40 mouse cellular contexts compared by ENCODE assay signal in the genomic region with DNA sequence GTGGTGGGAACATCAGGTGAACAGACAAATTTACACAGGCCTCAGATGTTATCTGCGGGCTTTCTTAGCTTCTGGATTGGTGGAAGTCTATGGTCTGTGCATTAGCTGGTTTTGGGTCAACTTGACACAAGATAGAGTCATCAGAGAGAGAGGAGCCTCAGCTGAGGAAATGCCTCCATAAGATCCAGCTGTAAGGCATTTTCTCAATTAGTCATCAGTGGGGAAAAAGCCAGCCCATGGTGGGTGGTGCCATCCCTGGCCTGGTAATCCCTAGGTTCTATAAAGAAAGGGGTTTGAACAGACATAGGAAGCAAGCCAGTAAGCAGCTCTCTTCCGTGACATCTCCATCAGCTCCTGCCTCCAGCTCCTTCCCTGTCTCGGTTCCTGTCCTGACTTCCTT. TPM values are rescaled to one million over a fixed set of nuclear protein-coding genes. Genes with fewer than 3 reads are reported as not detected.
"Had no signal": no experiment of that assay in that cellular context is flagged by ENCODE, and none has a peak within 500 bp of the region (broad histone marks: within the 10 kb centered on the region; RNA-seq: fewer than 3 reads in every experiment).

No protein-coding gene starts in this region.

- H3K4me3 ChIP-seq: limb, embryonic 10.5 days; limb, embryonic 12.5 days; limb, embryonic 13.5 days; limb, embryonic 15.5 days; liver, embryonic 12.5 days; liver, embryonic 13.5 days; liver, embryonic 15.5 days; lung, embryonic 15.5 days; megakaryocyte, embryonic 14.5 days; midbrain, embryonic 10.5 days; midbrain, embryonic 12.5 days; midbrain, embryonic 13.5 days; midbrain, embryonic 15.5 days; myocyte; neural tube, embryonic 12.5 days had no signal

- H3K4me2 ChIP-seq: limb, embryonic 12.5 days; limb, embryonic 13.5 days; limb, embryonic 15.5 days; liver, embryonic 11.5 days; liver, embryonic 12.5 days; liver, embryonic 13.5 days; liver, embryonic 15.5 days; lung, embryonic 14.5 days; lung, embryonic 15.5 days; midbrain, embryonic 11.5 days; midbrain, embryonic 12.5 days; midbrain, embryonic 13.5 days; midbrain, embryonic 15.5 days; neural tube, embryonic 12.5 days had no signal

- DNase-seq: left cerebral cortex, postnatal 4 days; liver; liver, embryonic 13.5 days; liver, postnatal 0 days; lung, adult 18-20 months; lung, adult 2 months; lung, embryonic 14.5 days; lung, postnatal 10 days; lung, postnatal 14 days; lung, postnatal 36 days; lung, postnatal 4 days; midbrain, embryonic 14.5 days had no signal

- H3K4me1 ChIP-seq: limb, embryonic 10.5 days; limb, embryonic 12.5 days; limb, embryonic 15.5 days; liver, embryonic 12.5 days; liver, embryonic 13.5 days; liver, embryonic 15.5 days; lung, embryonic 15.5 days; midbrain, embryonic 10.5 days; midbrain, embryonic 12.5 days; midbrain, embryonic 13.5 days; midbrain, embryonic 15.5 days; neural tube, embryonic 12.5 days had no signal

- H3K27me3 ChIP-seq: limb, embryonic 12.5 days; limb, embryonic 13.5 days; limb, embryonic 15.5 days; liver, embryonic 12.5 days; liver, embryonic 13.5 days; liver, embryonic 15.5 days; lung, embryonic 15.5 days; midbrain, embryonic 12.5 days; midbrain, embryonic 13.5 days; midbrain, embryonic 15.5 days; neural tube, embryonic 12.5 days had no signal

- H3K9me3 ChIP-seq: limb, embryonic 10.5 days; limb, embryonic 15.5 days; liver, embryonic 12.5 days; liver, embryonic 13.5 days; liver, embryonic 15.5 days; midbrain, embryonic 15.5 days; neural tube, embryonic 12.5 days had no signal

- ATAC-seq: liver, embryonic 12.5 days; liver, postnatal 0 days; lung, postnatal 0 days; midbrain, embryonic 13.5 days; midbrain, embryonic 15.5 days had no signal

- H3K9ac ChIP-seq: limb, embryonic 12.5 days; limb, embryonic 13.5 days; limb, embryonic 15.5 days; liver, embryonic 12.5 days; liver, embryonic 13.5 days; liver, embryonic 14.5 days; liver, embryonic 15.5 days; liver, postnatal 0 days; lung, embryonic 14.5 days; lung, embryonic 15.5 days; midbrain, embryonic 12.5 days; midbrain, embryonic 13.5 days; midbrain, embryonic 15.5 days; neural tube, embryonic 12.5 days had no signal

- H3K27ac ChIP-seq: limb, embryonic 10.5 days; limb, embryonic 12.5 days; limb, embryonic 13.5 days; limb, embryonic 15.5 days; liver, embryonic 12.5 days; liver, embryonic 13.5 days; liver, embryonic 14.5 days; liver, embryonic 15.5 days; lung, embryonic 15.5 days; macrophage; midbrain, embryonic 10.5 days; midbrain, embryonic 12.5 days; midbrain, embryonic 13.5 days; midbrain, embryonic 15.5 days; neural tube, embryonic 12.5 days had no signal

- H3K36me3 ChIP-seq: limb, embryonic 10.5 days; limb, embryonic 12.5 days; limb, embryonic 13.5 days; limb, embryonic 15.5 days; liver, embryonic 12.5 days; liver, embryonic 13.5 days; liver, embryonic 15.5 days; lung, embryonic 15.5 days; midbrain, embryonic 10.5 days; midbrain, embryonic 12.5 days; midbrain, embryonic 13.5 days; midbrain, embryonic 15.5 days; neural tube, embryonic 12.5 days had no signal

RNA-seq across cellular contexts. Expression of a gene that starts 25.9 kb away (rescaled TPM):
- total RNA-seq: left cerebral cortex, postnatal 10 days; left cerebral cortex, postnatal 14 days; left cerebral cortex, postnatal 25 days; left cerebral cortex, postnatal 36 days; left cerebral cortex, postnatal 4 days; liver, adult 2 months; megakaryocyte-erythroid progenitor cell, adult 5-6 weeks; midbrain, postnatal 0 days; monocyte, adult 5-6 weeks had no signal
- polyA plus RNA-seq: liver, adult 2 months; liver, embryonic 12.5 days; liver, embryonic 16.5 days; liver, postnatal 0 days; macrophage; midbrain, embryonic 12.5 days; midbrain, embryonic 14.5 days; myocyte had no signal
